9 mouse cellular contexts compared by ENCODE assay signal in the genomic region with DNA sequence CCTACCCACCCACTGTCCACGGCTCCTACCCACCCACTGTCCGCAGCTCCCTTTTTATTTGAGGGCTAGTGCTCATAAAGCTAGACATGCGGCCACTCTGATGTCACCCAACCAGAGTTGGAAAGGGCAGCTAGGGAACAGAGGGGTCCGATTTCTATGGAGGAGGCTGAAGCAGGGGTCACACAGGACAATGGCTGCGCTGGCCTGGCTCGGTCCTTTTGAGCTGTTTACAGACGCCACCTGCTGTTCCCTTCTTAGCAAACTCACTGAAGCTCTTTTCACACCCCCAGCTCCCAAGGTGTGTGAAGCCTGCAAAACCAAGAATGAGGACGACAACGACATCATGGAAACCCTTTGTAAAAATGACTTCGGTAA. TPM values are rescaled to one million over a fixed set of nuclear protein-coding genes. Genes with fewer than 3 reads are reported as not detected.
DNase-seq lines count a peak whose midpoint lies in the region; ATAC-seq lines count a peak whose summit lies in the region.
"Had no signal": no experiment of that assay in that cellular context is flagged by ENCODE, and none has a peak within 500 bp of the region (broad histone marks: within the 10 kb centered on the region; RNA-seq: fewer than 3 reads in every experiment).

No protein-coding gene starts in this region.

- 22% methylated on average over 10 of the region's 10 CpGs for WGBS in heart, embryonic 13.5 days
- WGBS in hindbrain, embryonic 12.5 days, result 10% methylated on average over 10 of the region's 10 CpGs
- 2% methylated on average over 10 of the region's 10 CpGs for WGBS in midbrain, embryonic 14.5 days

- H3K4me3 ChIP-seq in heart, embryonic 13.5 days, result peak overlapping the region; percentile 64
- H3K4me3 ChIP-seq in hindbrain, embryonic 12.5 days, result peak overlapping the region; percentile 26
- H3K4me3 ChIP-seq in midbrain, embryonic 14.5 days (replicated peaks; ENCODE audit: low read depth, low read length), result 0 out of 2 replicates have a peak overlapping the region, but pooled peaks have one; percentile 4
- H3K4me3 ChIP-seq: liver, embryonic 12.5 days had no signal

- H3K27ac ChIP-seq in heart, embryonic 13.5 days (replicated peaks), result no peak overlapping the region
- no peak overlapping the region for H3K27ac ChIP-seq in hindbrain, embryonic 12.5 days
- H3K27ac ChIP-seq in midbrain, embryonic 14.5 days (replicated peaks; ENCODE audit: low read depth, low read length), result no peak overlapping the region
- H3K27ac ChIP-seq: liver, embryonic 12.5 days had no signal

- no peak for ATAC-seq in heart, embryonic 13.5 days (ENCODE audit: extremely low read depth, insufficient number of reproducible peaks, low FRiP score, low TSS enrichment)
- no peak for ATAC-seq in hindbrain, embryonic 12.5 days (ENCODE audit: low FRiP score)
- ATAC-seq in midbrain, embryonic 14.5 days (ENCODE audit: low FRiP score, low TSS enrichment), result no peak
- ATAC-seq in frontal cortex, adult (ENCODE audit: low TSS enrichment), result no peak
- ATAC-seq: liver, embryonic 12.5 days had no signal

- H3K4me2 ChIP-seq in heart, embryonic 13.5 days, result peak overlapping the region; percentile 94
- peak overlapping the region; percentile 89 for H3K4me2 ChIP-seq in hindbrain, embryonic 12.5 days (replicated peaks)
- H3K4me2 ChIP-seq in midbrain, embryonic 14.5 days (ENCODE audit: low read length), result peak overlapping the region; percentile 95
- H3K4me2 ChIP-seq: liver, embryonic 12.5 days had no signal

- H3K36me3 ChIP-seq in heart, embryonic 13.5 days, result peaks cover 10% of the 10 kb centered on the region; the same call in 1 of the 2 replicates
- peaks cover 25% of the 10 kb centered on the region for H3K36me3 ChIP-seq in hindbrain, embryonic 12.5 days
- no peaks in the 10 kb centered on the region for H3K36me3 ChIP-seq in midbrain, embryonic 14.5 days (ENCODE audit: control insufficient read depth, insufficient read depth, low read length)
- H3K36me3 ChIP-seq: liver, embryonic 12.5 days had no signal

- H3K4me1 ChIP-seq in heart, embryonic 13.5 days, result peaks cover 22% of the 10 kb centered on the region
- peaks cover 35% of the 10 kb centered on the region for H3K4me1 ChIP-seq in hindbrain, embryonic 12.5 days
- H3K4me1 ChIP-seq in midbrain, embryonic 14.5 days (ENCODE audit: control insufficient read depth, insufficient read depth, low read length), result peaks cover 21% of the 10 kb centered on the region

- no peak for DNase-seq in heart, adult 18-20 months
- DNase-seq in embryo, embryonic 10.5 days (ENCODE audit: low spot score), result peak; percentile 81
- DNase-seq in midbrain, embryonic 14.5 days, result peak; percentile 77
- no peak for DNase-seq in adrenal gland, adult 8-10 months
- DNase-seq in lung, postnatal 4 days, result no peak

- H3K9ac ChIP-seq in heart, embryonic 13.5 days, result peak overlapping the region; percentile 84
- peak overlapping the region; percentile 32 for H3K9ac ChIP-seq in hindbrain, embryonic 12.5 days
- 0 out of 2 replicates have a peak overlapping the region, but pooled peaks have one; percentile 21 for H3K9ac ChIP-seq in midbrain, embryonic 14.5 days (replicated peaks; ENCODE audit: low read length)
- H3K9ac ChIP-seq: liver, embryonic 12.5 days had no signal

- peaks cover 52% of the 10 kb centered on the region for H3K27me3 ChIP-seq in heart, embryonic 13.5 days (replicated peaks)
- no peaks in the 10 kb centered on the region for H3K27me3 ChIP-seq in hindbrain, embryonic 12.5 days
- H3K27me3 ChIP-seq in midbrain, embryonic 14.5 days (ENCODE audit: control insufficient read depth, insufficient read depth, low read length), result no peaks in the 10 kb centered on the region; the same call in 1 of the 2 replicates

- H3K9me3 ChIP-seq in heart, embryonic 13.5 days, result no peaks in the 10 kb centered on the region
- H3K9me3 ChIP-seq in hindbrain, embryonic 12.5 days (replicated peaks), result no peaks in the 10 kb centered on the region
- H3K9me3 ChIP-seq in midbrain, embryonic 14.5 days (ENCODE audit: control insufficient read depth, low read length), result no peaks in the 10 kb centered on the region
- H3K9me3 ChIP-seq: liver, embryonic 12.5 days had no signal

RNA-seq across cellular contexts. Expression of a gene that starts 2.9 kb away (rescaled TPM):
- polyA plus RNA-seq in heart, embryonic 13.5 days (2015; fragmentation: Nextera tagmentation; extraction: Ambion mirVana), result 183 and 194 TPM in 2 replicates
- 1 to 10 TPM; 4.8 to 4.9 TPM for total RNA-seq in heart, adult 18-20 months (2021)
- 159 and 176 TPM in 2 replicates for polyA plus RNA-seq in hindbrain, embryonic 12.5 days (2016; fragmentation: Nextera tagmentation; extraction: Ambion mirVana)
- 37.6 and 41.3 TPM in 2 replicates for polyA plus RNA-seq in midbrain, embryonic 14.5 days (2014; fragmentation: Nextera tagmentation; extraction: Ambion mirVana)
- total RNA-seq in adrenal gland, adult 8-10 months (2022), result 1 to 10 TPM in 3 of 4 experiments, under 1 TPM in 1; 0.59 to 2.6 (median 1.9) TPM

Comparison
In these comparisons a context has a peak if more than half of its experiments do, and no peak if none do; other contexts are left out.
1. H3K4me3 ChIP-seq: peak in every context shown above with its lines; median percentile 64 in heart, embryonic 13.5 days; 26 in hindbrain, embryonic 12.5 days; 4 in midbrain, embryonic 14.5 days.
2. H3K9ac ChIP-seq: peak in every context shown above with its lines; median percentile 84 in heart, embryonic 13.5 days; 32 in hindbrain, embryonic 12.5 days; 21 in midbrain, embryonic 14.5 days.
3. DNase-seq: peak in embryo, embryonic 10.5 days (single experiment) and midbrain, embryonic 14.5 days (single experiment); none in heart, adult 18-20 months (0 of 2), adrenal gland, adult 8-10 months (single experiment) and lung, postnatal 4 days (0 of 2).
4. Peak in every context shown above with its lines, with median percentiles within 50 percentile points of each other: H3K4me2 ChIP-seq.